Mouse (Mus musculus) ES-Bruce4 (cell line): ENCODE measurements at regions not wholly inside any gene's neighbourhood (a gene's known extent, or its start where the extent isn't known, plus 50 kb on each side); places are given as distances from the start of the nearest gene placed in this dataset.

ENCODE experiments used
- CTCF ChIP-seq: IDR thresholded peaks from one replicate; pipeline ENCODE4 v1.8.1; 2011; ENCODE audit warnings: low read depth, low read length
- EP300 ChIP-seq: IDR thresholded peaks from 2 replicates; pipeline ENCODE4 v1.6.1; 2011; ENCODE audit warnings: low read depth, low read length; ENCODE audit not compliant: insufficient read depth
- POLR2A ChIP-seq: IDR thresholded peaks from one replicate; pipeline ENCODE4 v1.8.1; 2011; ENCODE audit warnings: low read length; ENCODE audit not compliant: insufficient read depth

GRCm38 (mm10) chr14:98866880-98867279 lies 127.2 kb downstream of the Rpl36a-ps1 start:
- TF ChIP-seq EP300, result no peak
- TF ChIP-seq POLR2A, result no peak
- TF ChIP-seq CTCF, result no peak
